Mouse (Mus musculus): Measurements from ENCODE around the gene Mgat5b. TPM values are rescaled to one million over a fixed set of nuclear protein-coding genes. Genes with fewer than 3 reads are reported as not detected.

Gene Mgat5b
- polyA plus RNA-seq, 1 experiment = not detected

- TF ChIP-seq POLR2A (IDR thresholded peaks at IDR 0.05; ENCODE audit: low read depth, low read length) = no peak
- TF ChIP-seq CTCF (IDR thresholded peaks at IDR 0.05; ENCODE audit: extremely low read depth, insufficient read depth, insufficient read length, insufficient replicate concordance) = no peak
- Histone ChIP-seq H3K4me3 (ENCODE audit: extremely low read depth, insufficient read depth, insufficient read length) (no peak overlapping the region), H3K27ac (ENCODE audit: insufficient read depth, low read length) (no peak overlapping the region), H3K27me3 (ENCODE audit: control insufficient read depth, insufficient read depth, low read length) (no peaks in the 10 kb centered on the region), H3K4me1 (ENCODE audit: control insufficient read depth, insufficient read depth, insufficient read length) (no peaks in the 10 kb centered on the region), H3K36me3 (ENCODE audit: control insufficient read depth, insufficient read depth, low read length) (no peaks in the 10 kb centered on the region)
- no peak for DNase-seq (ENCODE audit: low read depth in 1 of 2, low spot score in 2 of 2)
- 85% methylated on average over 23 of the region's 23 CpGs for WGBS
Measured at GRCm38 (mm10) chr11:116954231-116955118, 35.8 kb downstream of the Mgat5b start.

GRCm38 (mm10) chr11:116958601-116959000 lies 39.9 kb downstream of the Mgat5b start:
- Histone ChIP-seq H3K4me1 (ENCODE audit: control insufficient read depth, insufficient read depth, insufficient read length) (no peaks in the 10 kb centered on the region), H3K4me3 (ENCODE audit: extremely low read depth, insufficient read depth, insufficient read length) (no peak overlapping the region), H3K36me3 (ENCODE audit: control insufficient read depth, insufficient read depth, low read length) (no peaks in the 10 kb centered on the region), H3K27ac (ENCODE audit: insufficient read depth, low read length) (no peak overlapping the region), H3K27me3 (ENCODE audit: control insufficient read depth, insufficient read depth, low read length) (no peaks in the 10 kb centered on the region)
- DNase-seq (ENCODE audit: low read depth in 1 of 2, low spot score in 2 of 2) = no peak
- WGBS = 45% methylated on average over 5 of the region's 5 CpGs
- TF ChIP-seq CTCF (IDR thresholded peaks at IDR 0.05; ENCODE audit: extremely low read depth, insufficient read depth, insufficient read length, insufficient replicate concordance) (no peak), POLR2A (IDR thresholded peaks at IDR 0.05; ENCODE audit: low read depth, low read length) (no peak)

- H3K27ac ChIP-seq (ENCODE audit: insufficient read depth, low read length) = no peak overlapping the region
- TF ChIP-seq CTCF (IDR thresholded peaks at IDR 0.05; ENCODE audit: extremely low read depth, insufficient read depth, insufficient read length, insufficient replicate concordance) (no peak), POLR2A (IDR thresholded peaks at IDR 0.05; ENCODE audit: low read depth, low read length) (no peak)
- 83% methylated on average over 7 of the region's 7 CpGs for WGBS
- no peaks in the 10 kb centered on the region for H3K4me1 ChIP-seq (ENCODE audit: control insufficient read depth, insufficient read depth, insufficient read length)
- H3K36me3 ChIP-seq (ENCODE audit: control insufficient read depth, insufficient read depth, low read length) = no peaks in the 10 kb centered on the region
- no peak for DNase-seq (ENCODE audit: low read depth in 1 of 2, low spot score in 2 of 2)
- H3K4me3 ChIP-seq (ENCODE audit: extremely low read depth, insufficient read depth, insufficient read length) = no peak overlapping the region
- H3K27me3 ChIP-seq (ENCODE audit: control insufficient read depth, insufficient read depth, low read length) = no peaks in the 10 kb centered on the region
Measured at GRCm38 (mm10) chr11:116965061-116965460, 46.4 kb downstream of the Mgat5b start.

GRCm38 (mm10) chr11:116965961-116966360 lies 47.3 kb downstream of the Mgat5b start:
- no peak for DNase-seq (ENCODE audit: low read depth in 1 of 2, low spot score in 2 of 2)
- 58% methylated on average over 2 of the region's 2 CpGs for WGBS
- Histone ChIP-seq H3K4me3 (ENCODE audit: extremely low read depth, insufficient read depth, insufficient read length) (no peak overlapping the region), H3K27me3 (ENCODE audit: control insufficient read depth, insufficient read depth, low read length) (no peaks in the 10 kb centered on the region), H3K36me3 (ENCODE audit: control insufficient read depth, insufficient read depth, low read length) (no peaks in the 10 kb centered on the region), H3K4me1 (ENCODE audit: control insufficient read depth, insufficient read depth, insufficient read length) (no peaks in the 10 kb centered on the region), H3K27ac (ENCODE audit: insufficient read depth, low read length) (no peak overlapping the region)
- TF ChIP-seq CTCF (IDR thresholded peaks at IDR 0.05; ENCODE audit: extremely low read depth, insufficient read depth, insufficient read length, insufficient replicate concordance) = no peak
- TF ChIP-seq POLR2A (IDR thresholded peaks at IDR 0.05; ENCODE audit: low read depth, low read length) = no peak

- 70% methylated on average over 9 of the region's 9 CpGs for WGBS
- H3K27me3 ChIP-seq (ENCODE audit: control insufficient read depth, insufficient read depth, low read length) = no peaks in the 10 kb centered on the region
- H3K4me3 ChIP-seq (ENCODE audit: extremely low read depth, insufficient read depth, insufficient read length) = no peak overlapping the region
- H3K27ac ChIP-seq (ENCODE audit: insufficient read depth, low read length) = no peak overlapping the region
- TF ChIP-seq CTCF (IDR thresholded peaks at IDR 0.05; ENCODE audit: extremely low read depth, insufficient read depth, insufficient read length, insufficient replicate concordance) = no peak
- TF ChIP-seq POLR2A (IDR thresholded peaks at IDR 0.05; ENCODE audit: low read depth, low read length) = no peak
- H3K4me1 ChIP-seq (ENCODE audit: control insufficient read depth, insufficient read depth, insufficient read length) = no peaks in the 10 kb centered on the region
- DNase-seq (ENCODE audit: low read depth in 1 of 2, low spot score in 2 of 2) = no peak
- no peaks in the 10 kb centered on the region for H3K36me3 ChIP-seq (ENCODE audit: control insufficient read depth, insufficient read depth, low read length)
Measured at GRCm38 (mm10) chr11:116968586-116968985, 49.9 kb downstream of the Mgat5b start.

GRCm38 (mm10) chr11:116969498-116969897 lies 50.8 kb downstream of the Mgat5b start:
- H3K27me3 ChIP-seq (ENCODE audit: control insufficient read depth, insufficient read depth, low read length) = no peaks in the 10 kb centered on the region

GRCm38 (mm10) chr11:116970847-116971246 lies 52.2 kb downstream of the Mgat5b start:
- no peak overlapping the region for H3K4me3 ChIP-seq (ENCODE audit: extremely low read depth, insufficient read depth, insufficient read length)
- no peaks in the 10 kb centered on the region for H3K4me1 ChIP-seq (ENCODE audit: control insufficient read depth, insufficient read depth, insufficient read length)
- H3K27ac ChIP-seq (ENCODE audit: insufficient read depth, low read length) = no peak overlapping the region
- TF ChIP-seq CTCF (IDR thresholded peaks at IDR 0.05; ENCODE audit: extremely low read depth, insufficient read depth, insufficient read length, insufficient replicate concordance) = no peak
- TF ChIP-seq POLR2A (IDR thresholded peaks at IDR 0.05; ENCODE audit: low read depth, low read length) = no peak
- DNase-seq (ENCODE audit: low read depth in 1 of 2, low spot score in 2 of 2) = no peak
- H3K36me3 ChIP-seq (ENCODE audit: control insufficient read depth, insufficient read depth, low read length) = no peaks in the 10 kb centered on the region
- WGBS = 86% methylated on average over 4 of the region's 4 CpGs
- H3K27me3 ChIP-seq (ENCODE audit: control insufficient read depth, insufficient read depth, low read length) = no peaks in the 10 kb centered on the region

More at GRCm38 (mm10) chr11:116969498-116969897, 50.8 kb downstream of the Mgat5b start:
- no peak overlapping the region for H3K27ac ChIP-seq (ENCODE audit: insufficient read depth, low read length)
- no peak for DNase-seq (ENCODE audit: low read depth in 1 of 2, low spot score in 2 of 2)
- H3K36me3 ChIP-seq (ENCODE audit: control insufficient read depth, insufficient read depth, low read length) = no peaks in the 10 kb centered on the region
- 77% methylated on average over 11 of the region's 11 CpGs for WGBS
- TF ChIP-seq POLR2A (IDR thresholded peaks at IDR 0.05; ENCODE audit: low read depth, low read length) = no peak
- no peak for TF ChIP-seq CTCF (IDR thresholded peaks at IDR 0.05; ENCODE audit: extremely low read depth, insufficient read depth, insufficient read length, insufficient replicate concordance)
- H3K4me3 ChIP-seq (ENCODE audit: extremely low read depth, insufficient read depth, insufficient read length) = no peak overlapping the region
- no peaks in the 10 kb centered on the region for H3K4me1 ChIP-seq (ENCODE audit: control insufficient read depth, insufficient read depth, insufficient read length)
